Mouse (Mus musculus) v-Abl transformed pro-B cells (cell line): ENCODE results near the gene Cx3cr1.

ENCODE experiments used
- in situ Hi-C, 2 experiments: fragments of 400-800 bp; cut with MboI; formaldehyde crosslinking; loops; one replicate each; pipeline ENCODE4 v1.15.1; 2025; ENCODE audit not compliant: unreplicated experiment in 2 of 2

The Cx3cr1 gene

DNA sequence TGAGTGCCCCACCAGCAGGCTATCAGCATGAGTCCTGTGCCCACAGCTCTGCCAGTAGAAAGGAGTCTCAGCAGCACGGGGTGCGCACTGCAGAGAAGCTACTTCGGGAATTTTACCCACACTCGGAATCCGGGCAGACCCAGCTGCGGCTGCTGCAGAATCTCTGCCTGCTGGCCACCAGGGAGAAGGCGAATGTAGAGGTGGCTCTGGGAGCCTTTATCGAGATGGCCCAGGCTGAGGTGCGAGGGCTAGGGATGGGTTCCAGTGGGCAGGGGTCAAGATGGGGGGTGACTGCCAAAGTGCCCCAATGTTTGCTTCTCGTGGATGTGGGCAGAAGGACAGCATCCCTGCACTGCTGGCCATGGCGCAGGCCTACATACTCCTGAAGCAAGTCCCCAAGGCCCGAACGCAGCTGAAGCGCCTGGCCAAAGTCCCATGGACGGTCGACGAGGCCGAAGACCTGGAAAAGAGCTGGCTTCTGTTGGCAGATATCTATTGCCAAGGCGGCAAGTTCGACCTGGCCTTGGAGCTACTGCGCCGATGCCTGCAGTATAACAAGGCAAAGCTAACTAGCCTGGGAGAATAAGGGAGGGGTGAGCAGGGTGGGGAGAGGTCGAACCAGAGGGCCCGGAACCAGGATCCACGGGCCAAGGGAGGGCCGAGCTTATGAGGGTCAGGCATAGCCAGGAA, 103.3 kb downstream of the Cx3cr1 start:
- in situ Hi-C loops: loop anchor here (5.0 kb wide), 3 partner anchors 46 to 106 kb away; no protein-coding TSS in a partner anchor

DNA sequence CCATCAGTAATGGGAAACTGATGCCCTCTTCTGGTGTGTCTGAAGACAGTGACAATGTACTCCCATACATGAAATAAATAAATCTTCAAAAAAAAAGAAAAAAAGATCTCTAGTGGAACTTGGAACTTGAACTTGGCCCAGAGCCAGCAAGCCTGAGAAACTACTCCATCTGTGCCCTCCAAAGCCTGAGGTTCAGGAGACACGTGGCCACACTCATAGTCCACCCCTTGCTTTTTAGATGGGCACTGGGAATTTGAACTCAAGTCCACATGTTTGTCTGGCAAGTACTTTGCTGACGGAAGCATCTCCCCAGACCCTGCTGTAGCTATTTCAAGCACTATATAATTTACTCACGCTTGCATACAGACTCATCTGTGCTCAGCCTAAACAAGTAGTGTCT, 104.5 kb downstream of the Cx3cr1 start:
- in situ Hi-C loops: loop anchor here (5.0 kb wide), 3 partner anchors 47 to 107 kb away; no protein-coding TSS in a partner anchor

DNA sequence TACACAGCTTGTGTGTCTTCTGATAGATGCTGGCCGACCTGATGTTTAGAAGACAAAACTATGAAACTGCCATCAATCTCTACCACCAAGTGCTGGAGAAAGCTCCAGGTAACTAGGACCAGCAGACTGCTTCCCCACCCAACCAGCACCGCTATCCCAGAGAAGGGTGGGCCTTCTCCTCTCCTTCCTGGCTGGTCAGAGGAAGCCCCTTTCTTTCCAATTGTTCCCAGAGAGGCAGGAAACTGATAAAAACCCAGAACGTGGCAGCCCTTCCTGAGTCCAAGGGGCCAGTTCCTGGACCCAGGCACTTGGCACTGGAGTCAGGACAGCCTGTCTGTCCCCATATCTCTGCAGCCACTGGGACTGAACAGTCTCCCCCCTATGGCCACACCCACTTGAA, 105.5 kb downstream of the Cx3cr1 start:
- in situ Hi-C loops: loop anchor here in 1 of 2 experiments (5.0 kb wide), 1 partner anchor 108 kb away; no protein-coding TSS in a partner anchor

DNA sequence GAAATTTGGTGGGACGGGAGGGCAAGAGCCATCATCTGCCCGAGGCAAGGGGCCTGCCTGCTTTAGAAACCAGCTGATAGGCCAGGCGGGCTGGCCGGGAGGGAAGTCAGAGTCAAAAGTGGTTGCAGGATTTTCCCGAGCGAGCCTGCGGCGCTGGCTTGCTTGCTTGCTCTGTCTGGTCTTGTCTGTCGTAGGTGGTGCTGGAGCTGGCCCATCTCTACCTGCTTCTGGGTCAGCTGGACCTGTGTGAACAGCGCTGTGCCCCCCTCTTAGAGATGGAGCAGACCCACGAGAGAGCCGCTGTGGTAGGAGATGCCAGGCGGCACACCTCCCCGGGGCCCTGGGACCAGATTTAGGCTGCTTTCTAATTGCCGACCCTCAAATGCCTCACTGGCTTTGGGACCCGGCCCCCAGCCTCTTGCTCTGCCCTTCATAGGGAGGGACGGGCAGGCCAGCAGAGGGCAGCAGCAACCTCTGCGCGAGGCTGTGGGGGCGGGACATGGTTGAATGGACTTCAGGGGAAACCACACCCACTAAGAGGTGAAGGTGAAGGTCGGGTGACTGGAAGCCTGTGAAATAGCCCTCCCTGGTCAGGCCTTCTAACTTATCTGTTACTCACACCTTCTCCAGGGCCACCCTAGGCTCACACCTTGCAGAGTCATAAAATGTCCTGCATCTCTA, 106.6 kb downstream of the Cx3cr1 start:
- in situ Hi-C loops: loop anchor here in 1 of 2 experiments (5.0 kb wide), 1 partner anchor 109 kb away; no protein-coding TSS in a partner anchor

DNA sequence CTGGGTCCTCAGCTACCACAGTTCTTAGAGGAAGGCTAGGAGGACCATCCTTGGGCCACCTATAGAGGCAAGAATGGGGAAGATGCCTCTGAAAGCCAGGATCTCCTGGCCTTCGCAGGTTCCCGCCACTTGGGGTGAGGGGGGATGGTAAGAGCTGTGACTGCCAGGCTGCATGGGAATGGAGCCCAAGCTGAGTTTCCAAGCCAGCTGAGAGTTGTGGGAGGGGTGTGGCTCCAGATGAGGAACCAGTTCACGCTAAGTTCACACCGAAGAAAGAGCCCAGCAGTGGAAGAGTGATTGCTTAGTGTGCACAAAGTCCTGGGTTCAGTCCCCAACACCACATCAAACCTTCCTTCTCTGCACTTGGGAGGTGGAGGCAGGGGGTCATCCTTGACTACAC, 107.5 kb downstream of the Cx3cr1 start:
- in situ Hi-C loops: loop anchor here in 1 of 2 experiments (5.0 kb wide), 1 partner anchor 110 kb away; no protein-coding TSS in a partner anchor

DNA sequence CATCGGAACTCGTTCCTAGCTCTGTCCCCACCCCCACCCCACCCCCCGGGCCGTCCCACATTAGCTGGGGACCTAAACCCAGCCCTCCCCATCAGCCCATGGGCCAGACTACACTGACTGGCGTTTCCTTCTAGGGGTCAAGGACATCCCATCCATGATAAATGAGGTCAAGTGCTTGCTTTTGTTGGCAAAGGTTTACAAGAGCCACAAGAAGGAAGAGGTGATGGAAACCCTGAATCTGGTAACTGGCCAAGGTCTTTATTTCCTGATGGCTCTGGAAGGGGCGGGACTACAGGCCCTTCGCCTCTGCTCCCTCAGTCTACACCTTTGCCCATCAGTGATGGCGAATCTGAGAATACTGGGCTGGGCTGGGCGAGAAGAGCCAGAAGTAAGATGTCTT, 110.8 kb downstream of the Cx3cr1 start:
- in situ Hi-C loops: no loop called here

DNA sequence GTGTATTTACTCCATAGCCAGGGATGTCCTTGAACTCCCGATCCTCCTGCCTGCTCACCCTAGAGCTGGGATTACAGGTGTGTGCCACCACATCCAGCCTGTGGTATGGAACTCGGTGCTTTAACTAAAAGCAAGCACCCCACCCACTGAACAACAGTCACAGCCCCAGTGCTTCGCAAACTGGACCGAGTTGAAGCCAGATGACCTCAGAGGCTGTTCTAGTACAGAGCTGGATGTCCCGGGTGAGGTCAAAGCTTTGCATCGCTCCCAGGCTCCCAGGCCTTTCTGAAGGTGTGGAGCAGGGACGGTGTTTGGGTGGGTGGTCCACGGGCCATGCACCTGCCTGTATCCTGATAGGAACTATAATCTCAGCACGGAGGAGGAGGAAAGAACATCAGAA, 118.3 kb downstream of the Cx3cr1 start:
- in situ Hi-C loops: no loop called here

DNA sequence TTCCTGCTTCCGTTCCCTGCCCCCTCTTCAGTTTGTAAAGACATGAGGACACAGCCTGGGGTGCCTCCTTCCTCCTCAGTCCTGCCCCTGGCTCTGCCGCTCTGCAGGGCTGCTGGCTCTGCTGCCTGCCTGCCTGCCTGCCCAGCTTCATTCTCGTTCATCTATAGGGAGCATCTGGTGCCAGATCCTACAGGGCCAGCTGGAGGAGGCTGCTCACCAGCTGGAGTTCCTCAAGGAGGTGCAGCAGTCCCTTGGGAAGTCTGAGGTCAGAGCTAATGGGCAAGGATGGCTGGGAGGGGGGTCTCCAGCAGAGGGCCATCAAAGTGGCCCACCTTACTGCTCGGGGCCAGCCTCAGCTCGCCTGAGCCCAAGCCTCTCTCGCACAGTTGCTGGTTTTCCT, 119.2 kb downstream of the Cx3cr1 start:
- in situ Hi-C loops: no loop called here

DNA sequence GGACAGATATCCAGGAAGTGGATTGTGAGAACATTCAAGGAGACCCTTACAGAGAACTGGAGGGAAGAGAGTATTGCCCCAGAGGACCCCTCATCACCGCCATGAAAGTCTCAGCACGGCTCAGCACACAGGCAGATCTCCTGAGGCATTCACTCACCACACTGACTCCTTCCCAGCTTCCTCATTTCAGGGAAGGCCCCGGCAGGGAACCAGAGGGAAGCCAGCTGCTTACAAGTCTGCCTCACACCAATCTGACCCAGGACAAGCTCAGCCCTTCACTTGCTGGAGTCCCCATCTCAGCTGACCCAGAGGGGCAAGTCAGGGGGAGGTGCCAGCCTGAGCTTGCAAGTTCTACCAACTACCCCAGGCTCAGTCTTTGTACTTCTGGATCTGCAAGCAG, 120.9 kb downstream of the Cx3cr1 start:
- in situ Hi-C loops: no loop called here

DNA sequence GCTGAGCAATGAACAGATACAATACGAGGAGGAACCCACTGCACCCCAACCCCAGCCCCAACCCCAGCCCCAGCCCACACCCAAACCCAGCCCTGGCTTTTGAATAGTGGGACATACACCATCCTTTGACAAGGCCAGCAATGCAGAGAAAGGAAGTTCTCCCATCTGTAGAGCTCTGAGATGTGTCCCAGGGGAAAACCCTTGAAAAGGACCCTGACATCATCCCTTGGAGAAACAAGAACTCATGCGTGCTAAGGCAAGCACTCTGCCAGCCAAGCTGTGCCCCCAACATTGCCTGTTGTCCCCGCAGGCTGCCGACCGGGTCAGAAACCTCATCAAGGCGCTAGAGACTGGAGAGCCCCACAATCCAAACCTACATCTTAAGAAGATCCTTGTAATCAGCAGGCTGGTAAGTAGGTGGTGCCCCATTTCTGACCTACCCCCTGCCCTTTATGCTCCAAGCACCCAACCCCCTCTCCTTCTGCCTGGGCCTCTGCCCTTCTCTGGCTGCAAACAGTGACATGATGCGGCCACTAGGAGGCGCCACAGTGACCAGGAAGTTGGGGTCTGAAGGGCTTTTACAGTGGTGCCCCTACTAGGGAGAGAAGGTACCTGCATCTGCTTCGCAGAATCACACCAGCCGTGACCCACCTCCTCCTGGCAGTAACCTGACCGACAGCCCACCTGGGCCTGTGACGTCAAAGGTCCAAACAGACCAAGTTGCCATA, 124.3 kb downstream of the Cx3cr1 start:
- in situ Hi-C loops: no loop called here

DNA sequence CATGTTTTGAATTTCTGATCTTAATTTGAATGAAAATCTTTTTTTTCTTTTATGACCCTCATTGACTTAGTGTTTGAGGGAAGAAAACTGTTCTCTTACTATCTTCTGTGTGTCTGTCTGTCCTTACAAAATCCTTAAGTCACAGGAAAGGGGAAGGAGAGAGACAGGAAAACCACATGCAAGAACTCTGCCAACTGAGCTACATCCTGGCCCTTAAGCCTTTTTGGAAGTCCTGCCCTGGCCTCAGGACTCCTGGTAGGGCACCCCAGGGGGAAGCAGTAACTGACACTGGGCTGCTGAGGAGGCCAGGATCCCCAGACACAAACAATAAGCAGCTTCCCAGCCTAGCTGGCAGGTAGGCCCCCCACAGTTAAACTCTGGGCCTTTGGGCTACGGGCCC, 126.4 kb downstream of the Cx3cr1 start:
- in situ Hi-C loops: no loop called here

DNA sequence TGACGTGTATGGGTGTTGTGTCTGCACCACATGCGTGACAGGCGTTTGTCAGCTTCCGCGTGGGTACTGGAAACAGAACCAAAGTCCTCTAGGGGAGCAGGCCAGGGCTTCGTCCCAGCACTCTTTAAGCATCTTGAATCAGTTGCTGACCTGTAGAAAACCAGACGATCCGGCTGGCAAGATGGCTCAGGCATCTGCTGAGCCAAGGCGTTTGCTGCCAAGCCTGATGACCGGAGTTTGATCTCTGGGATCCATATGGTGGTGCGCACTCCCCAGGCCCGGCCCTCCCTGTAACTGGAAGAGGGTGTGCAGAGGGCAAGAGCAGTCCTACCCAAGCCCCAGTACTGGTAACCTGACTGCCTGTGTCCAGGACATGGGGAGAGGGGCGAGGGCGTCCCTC, 127.8 kb downstream of the Cx3cr1 start:
- in situ Hi-C loops: no loop called here

DNA sequence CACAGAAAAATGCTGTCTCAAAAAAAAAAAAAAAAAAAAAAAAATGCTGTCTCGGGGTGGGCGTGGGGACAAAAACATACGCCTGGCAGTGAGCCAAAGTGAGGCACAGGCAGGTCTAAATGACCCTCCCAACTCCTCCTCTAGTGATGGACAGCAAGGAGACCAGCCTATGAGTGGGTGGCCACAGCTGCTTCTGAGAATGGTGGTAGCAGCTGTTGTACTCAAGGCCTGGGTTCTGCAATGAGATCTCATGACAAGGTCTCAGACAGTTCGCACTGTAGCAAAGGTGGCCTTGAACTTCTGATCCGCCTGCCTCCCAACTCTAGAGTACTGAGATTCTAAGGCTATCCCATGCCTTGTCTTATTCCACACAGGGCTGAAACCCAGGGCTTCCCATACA, 128.3 kb downstream of the Cx3cr1 start:
- in situ Hi-C loops: no loop called here

DNA sequence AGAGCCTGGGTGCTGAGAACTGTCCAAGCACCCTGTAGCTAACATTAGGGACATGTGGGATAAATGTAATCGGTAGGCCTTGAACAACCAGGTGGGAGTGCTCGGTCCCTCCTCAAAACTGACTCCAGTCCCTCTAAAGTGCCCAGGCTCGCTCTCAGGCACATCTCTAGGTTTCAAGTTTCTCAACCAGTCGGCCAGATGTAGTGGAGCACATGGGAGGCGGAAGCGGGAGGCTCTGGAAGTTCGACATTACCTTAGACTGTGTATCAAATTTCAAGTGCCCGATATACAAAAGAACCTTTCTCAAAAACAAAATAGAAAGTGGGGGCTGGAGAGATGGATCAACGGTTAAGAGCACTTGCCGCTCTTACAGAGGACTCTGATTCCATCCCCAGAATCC, 130.0 kb downstream of the Cx3cr1 start:
- in situ Hi-C loops: no loop called here

DNA sequence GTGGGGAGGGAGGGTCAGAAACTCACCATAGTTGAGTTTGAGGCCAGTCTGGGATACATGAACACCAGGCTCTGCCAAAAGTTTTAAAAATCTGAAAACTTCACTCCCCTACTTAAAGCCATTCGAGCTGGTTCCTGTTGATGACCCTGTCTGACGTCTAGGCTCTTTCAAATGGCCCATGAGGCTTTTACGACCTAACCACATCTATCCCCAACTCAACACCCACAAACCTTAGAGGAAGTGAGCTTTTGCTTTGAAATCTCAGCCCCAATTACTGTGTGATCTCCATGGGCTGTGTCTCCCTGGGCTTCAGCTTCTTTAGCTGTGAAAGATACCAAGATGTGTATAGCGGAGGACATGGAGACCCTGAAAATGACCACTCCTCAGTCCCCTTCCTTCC, 131.2 kb downstream of the Cx3cr1 start:
- in situ Hi-C loops: no loop called here

DNA sequence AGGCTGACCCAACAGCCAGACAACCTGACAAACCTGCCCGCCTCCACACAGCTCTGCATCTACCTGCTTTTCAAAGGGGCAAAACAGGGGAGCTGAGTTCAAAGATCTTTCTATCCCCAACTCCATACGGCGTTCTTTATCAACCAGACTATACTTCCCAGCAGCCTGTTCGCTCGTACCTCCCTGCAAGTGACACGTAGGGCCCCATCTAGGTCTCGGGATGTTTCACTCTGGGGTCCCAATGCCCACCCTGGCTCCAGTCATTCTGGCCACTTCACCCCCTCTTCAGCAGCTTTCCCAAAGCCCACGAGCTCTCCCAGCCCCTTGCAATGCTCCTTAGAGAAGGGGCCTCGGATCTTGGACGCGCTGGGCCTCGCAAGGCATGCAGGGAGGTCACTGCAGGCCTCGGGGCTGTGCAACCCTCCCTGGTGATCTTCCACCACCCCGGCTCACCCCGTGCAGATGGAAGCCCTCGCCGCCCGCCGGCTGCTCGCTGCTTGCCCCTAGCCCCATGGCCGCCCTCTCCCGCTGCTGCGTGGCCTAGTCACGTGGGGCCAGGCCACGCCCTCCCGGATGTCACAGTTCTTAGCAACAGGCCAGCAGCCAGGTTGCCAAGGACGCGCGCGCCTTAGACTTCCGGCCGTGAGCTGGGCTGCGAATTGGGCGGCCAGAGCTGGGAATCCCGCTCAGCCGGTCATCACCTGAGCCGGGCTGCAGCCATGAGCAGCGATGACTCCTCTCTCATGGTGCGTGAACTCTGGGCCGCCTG, 132.5 kb downstream of the Cx3cr1 start, which contains the start of the genes Gorasp1 and Ttc21a:
TSS of gene Gorasp1 (minus strand) at position 561 of the 769 bp plus-strand sequence.
TSS of gene Ttc21a (plus strand) at position 602 of the 769 bp plus-strand sequence.
- in situ Hi-C loops: no loop called here

DNA sequence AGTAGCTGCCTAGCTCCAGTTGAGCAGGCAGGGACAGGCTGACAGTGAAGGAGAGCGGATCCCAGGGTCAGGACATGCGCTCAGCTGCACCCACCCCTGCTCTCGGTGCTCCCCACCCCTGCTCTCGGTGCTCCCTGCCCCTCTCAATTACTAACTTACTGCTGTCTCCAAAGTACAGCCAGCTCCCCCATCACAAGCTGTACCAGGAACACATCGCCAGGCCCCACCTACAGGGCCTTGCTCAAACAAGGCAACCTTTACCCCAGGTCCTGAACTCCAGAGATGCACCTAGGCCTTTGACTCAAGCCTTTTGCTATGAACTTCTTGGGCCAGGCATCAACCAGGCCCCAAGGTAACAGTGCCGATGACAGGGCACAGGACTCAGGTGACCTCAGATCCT, 136.0 kb downstream of the Cx3cr1 start:
- in situ Hi-C loops: no loop called here

DNA sequence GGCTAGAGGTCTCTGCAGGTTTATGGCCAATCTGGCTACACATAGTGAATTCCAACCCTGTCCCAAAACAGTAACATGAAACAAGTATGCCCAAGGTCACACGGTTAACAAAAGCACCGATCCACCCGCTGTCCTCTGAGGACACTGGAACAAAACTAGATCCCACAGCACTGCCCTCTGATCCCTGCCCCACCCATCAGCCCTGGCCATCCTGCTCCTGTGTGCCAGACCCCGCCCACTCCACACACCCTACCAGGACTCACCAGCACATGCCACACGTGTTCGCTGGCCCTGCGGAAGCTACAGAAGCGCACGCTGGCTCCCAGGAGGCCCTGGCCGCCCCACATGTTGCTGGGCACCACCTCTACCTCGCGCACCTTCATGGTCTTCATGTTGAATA, 137.3 kb downstream of the Cx3cr1 start:
- in situ Hi-C loops: no loop called here

DNA sequence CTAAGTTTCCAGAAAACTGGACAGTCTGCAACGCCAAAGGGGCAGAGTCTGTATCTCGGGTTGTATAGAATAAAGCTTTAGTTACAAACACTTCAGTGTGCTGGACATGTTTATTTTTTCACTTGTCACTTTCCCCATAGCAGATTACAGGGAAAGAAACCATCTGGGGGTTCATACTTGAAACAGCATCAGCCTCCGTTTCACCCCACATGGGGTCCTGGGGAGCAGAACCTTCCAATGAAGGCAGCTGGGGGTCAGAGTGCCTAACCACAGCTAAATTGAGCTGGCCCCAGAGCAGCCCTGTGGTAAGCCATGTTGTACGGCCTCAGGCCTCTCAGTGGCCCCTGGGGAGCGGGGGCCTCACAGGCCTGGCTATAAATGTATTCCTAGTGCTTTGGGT, 143.2 kb downstream of the Cx3cr1 start:
- in situ Hi-C loops: no loop called here

DNA sequence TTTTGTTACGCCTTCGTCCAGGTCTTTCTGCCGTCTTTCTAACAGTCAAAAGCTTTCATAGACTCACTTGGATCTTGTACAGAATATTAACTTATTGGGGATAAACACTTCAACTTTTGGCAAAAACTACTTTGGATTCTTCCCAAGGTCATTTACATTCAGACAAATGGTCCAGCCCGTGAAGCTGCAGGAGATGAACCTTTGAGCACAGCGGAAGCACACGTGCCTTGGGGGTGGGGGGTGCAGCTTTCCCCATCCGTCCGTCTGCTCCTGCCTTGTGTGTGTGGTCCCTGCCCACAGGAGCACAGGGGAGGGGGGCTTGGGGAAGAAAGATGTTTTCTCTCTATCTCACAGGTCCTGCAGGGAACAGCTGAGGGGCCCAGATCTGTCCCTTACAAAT, 143.9 kb downstream of the Cx3cr1 start:
- in situ Hi-C loops: no loop called here
